Mouse (Mus musculus) embryonic fibroblast, embryonic 13.5 days (primary cell): Measurements from ENCODE around the gene Hoxd3. TPM values are rescaled to one million over a fixed set of nuclear protein-coding genes. Genes with fewer than 3 reads are reported as not detected.

Experiments used
- H3K27ac ChIP-seq: 2 replicates; pipeline ENCODE4 v1.5.1; 2012; ENCODE audit warnings: low read length, control low read depth, inconsistent platforms; ENCODE audit not compliant: insufficient read depth
- H3K4me1 ChIP-seq: 2 replicates; pipeline ENCODE4 v1.6.1; 2011; ENCODE audit warnings: low read length; ENCODE audit not compliant: control insufficient read depth, insufficient read depth
- H3K4me3 ChIP-seq: 2 replicates; pipeline ENCODE4 v1.5.1; 2011; ENCODE audit warnings: mild to moderate bottlenecking, control low read depth, low read length; ENCODE audit not compliant: insufficient read depth
- CTCF ChIP-seq: IDR thresholded peaks from 2 replicates; pipeline ENCODE4 v1.5.1; 2011; ENCODE audit warnings: mild to moderate bottlenecking, control low read depth, low read length, moderate library complexity, borderline replicate concordance; ENCODE audit not compliant: insufficient read depth
- POLR2A ChIP-seq: IDR thresholded peaks from 2 replicates; pipeline ENCODE4 v1.6.1; 2011; ENCODE audit warnings: low read depth, mild to moderate bottlenecking, control low read depth, low read length, moderate library complexity
- polyA plus RNA-seq: library from polyadenylated mRNA; stranded (reverse); fragments of >200 nt; gene quantifications from 2 replicates; pipeline ENCODE4 v1.2.4, GENCODE M21; 2011; ENCODE audit warnings: low read depth; ENCODE audit not compliant: missing spikeins, insufficient read length

Hoxd3 gene
- polyA plus RNA-seq, 1 experiment: 3.3 TPM

GRCm38 (mm10) chr2:74725171-74725570 is 13.4 kb downstream of the Hoxd3 start:
- TF ChIP-seq CTCF (no peak), POLR2A (no peak)
- Histone ChIP-seq H3K4me1 (no peaks in the 10 kb centered on the region), H3K4me3 (no peak overlapping the region), H3K27ac (no peak overlapping the region)

GRCm38 (mm10) chr2:74726551-74726950 is 14.8 kb downstream of the Hoxd3 start, which contains the start of gene Gm28230:
Gene Gm28230 (plus strand): TSS chr2:74726728.
- Histone ChIP-seq H3K27ac (no peak within 1 kb of the TSS), H3K4me1 (no peaks in the 10 kb centered on the region), H3K4me3 (no peak within 1 kb of the TSS; the same call in 1 of the 2 replicates)
- TF ChIP-seq CTCF (no peak), POLR2A (no peak)

GRCm38 (mm10) chr2:74726973-74727639 is 15.4 kb downstream of the Hoxd3 start:
- no peak for TF ChIP-seq CTCF
- TF ChIP-seq POLR2A: no peak
- Histone ChIP-seq H3K4me3 (no peak overlapping the region; the same call in 1 of the 2 replicates), H3K4me1 (no peaks in the 10 kb centered on the region), H3K27ac (no peak overlapping the region)

GRCm38 (mm10) chr2:74727640-74728302 is 16.0 kb downstream of the Hoxd3 start:
- H3K27ac ChIP-seq: no peak overlapping the region
- no peaks in the 10 kb centered on the region for H3K4me1 ChIP-seq
- TF ChIP-seq POLR2A (no peak), CTCF (no peak)
- peak overlapping the region; percentile 10 for H3K4me3 ChIP-seq

GRCm38 (mm10) chr2:74728303-74728680 is 16.6 kb downstream of the Hoxd3 start:
- TF ChIP-seq POLR2A (no peak), CTCF (no peak)
- Histone ChIP-seq H3K27ac (no peak overlapping the region), H3K4me3 (no peak overlapping the region), H3K4me1 (no peaks in the 10 kb centered on the region)

- Histone ChIP-seq H3K27ac (no peak overlapping the region), H3K4me3 (no peak overlapping the region), H3K4me1 (no peaks in the 10 kb centered on the region)
- TF ChIP-seq CTCF (no peak), POLR2A (no peak)
Observed at GRCm38 (mm10) chr2:74730331-74730730, 18.6 kb downstream of the Hoxd3 start.

- TF ChIP-seq POLR2A: no peak
- no peak for TF ChIP-seq CTCF
- H3K4me1 ChIP-seq: no peaks in the 10 kb centered on the region
- H3K27ac ChIP-seq: no peak overlapping the region
- H3K4me3 ChIP-seq: no peak overlapping the region
Observed at GRCm38 (mm10) chr2:74731055-74731454, 19.3 kb downstream of the Hoxd3 start.

- TF ChIP-seq POLR2A: no peak
- TF ChIP-seq CTCF: no peak
- Histone ChIP-seq H3K27ac (no peak overlapping the region), H3K4me1 (no peaks in the 10 kb centered on the region), H3K4me3 (no peak overlapping the region)
Observed at GRCm38 (mm10) chr2:74731799-74732512, 20.2 kb downstream of the Hoxd3 start.

- no peak overlapping the region for H3K27ac ChIP-seq
- peak overlapping the region; percentile 18 for H3K4me3 ChIP-seq
- TF ChIP-seq CTCF (no peak), POLR2A (no peak)
- H3K4me1 ChIP-seq: no peaks in the 10 kb centered on the region
Observed at GRCm38 (mm10) chr2:74732513-74733316, 21.0 kb downstream of the Hoxd3 start.

GRCm38 (mm10) chr2:74733317-74733661 is 21.6 kb downstream of the Hoxd3 start:
- Histone ChIP-seq H3K4me1 (no peaks in the 10 kb centered on the region), H3K27ac (no peak overlapping the region), H3K4me3 (peak overlapping the region; percentile 18; the same call in 1 of the 2 replicates)
- TF ChIP-seq POLR2A (no peak), CTCF (no peak)
